Mouse (Mus musculus) limb, embryonic 14.5 days (tissue): ENCODE data around the gene Pde10a. TPM values are rescaled to one million over a fixed set of nuclear protein-coding genes. Genes with fewer than 3 reads are reported as not detected.

Experiments
- ATAC-seq: fragments of 200-750 bp; cut with Nextera tagmentation; 2 replicates; pipeline ENCODE4 v1.8.0; 2017; ENCODE audit warnings: low read depth, moderate number of reproducible peaks, moderate TSS enrichment; ENCODE audit not compliant: low FRiP score
- DNase-seq: peaks from one replicate; pipeline ENCODE4 v3.0.0-alpha.2; 2015; ENCODE audit warnings: low spot score
- H3K27ac ChIP-seq: fragments of 300-500 bp; sonication (generic); replicated peaks from 2 replicates; pipeline ENCODE4 v1.5.1; 2014; ENCODE audit warnings: low read depth, mild to moderate bottlenecking, low read length, moderate library complexity, mixed read lengths
- H3K27me3 ChIP-seq: fragments of 300-500 bp; sonication (generic); 2 replicates; pipeline ENCODE4 v1.6.1; 2014; ENCODE audit warnings: low read length, mixed read lengths; ENCODE audit not compliant: control insufficient read depth, insufficient read depth
- H3K36me3 ChIP-seq: fragments of 300-500 bp; sonication (generic); 2 replicates; pipeline ENCODE4 v1.6.1; 2014; ENCODE audit warnings: mild to moderate bottlenecking, low read length, moderate library complexity, mixed read lengths; ENCODE audit not compliant: control insufficient read depth, insufficient read depth
- H3K4me1 ChIP-seq: fragments of 300-500 bp; sonication (generic); 2 replicates; pipeline ENCODE4 v1.6.1; 2014; ENCODE audit warnings: antibody characterized with exemption, low read length, mixed read lengths; ENCODE audit not compliant: control insufficient read depth, insufficient read depth
- H3K4me2 ChIP-seq: fragments of 300-500 bp; sonication (generic); replicated peaks from 2 replicates; pipeline ENCODE4 v1.6.1; 2014; ENCODE audit warnings: low read depth, mild to moderate bottlenecking, low read length, moderate library complexity; ENCODE audit not compliant: severe bottlenecking
- H3K4me3 ChIP-seq: fragments of 300-500 bp; sonication (generic); replicated peaks from 2 replicates; pipeline ENCODE4 v1.5.1; 2014; ENCODE audit warnings: low read length
- H3K9ac ChIP-seq: fragments of 300-500 bp; sonication (generic); 2 replicates; pipeline ENCODE4 v1.6.1; 2014; ENCODE audit warnings: mild to moderate bottlenecking, low read depth, low read length, moderate library complexity; ENCODE audit not compliant: severe bottlenecking
- H3K9me3 ChIP-seq: fragments of 300-500 bp; sonication (generic); 2 replicates; pipeline ENCODE4 v1.6.1; 2016; ENCODE audit warnings: low read length; ENCODE audit not compliant: control insufficient read depth
- POLR2A ChIP-seq: fragments of 200-500 bp; IDR thresholded peaks from 2 replicates; pipeline ENCODE4 v1.8.0; 2012; ENCODE audit warnings: inconsistent platforms, mild to moderate bottlenecking, moderate library complexity, borderline replicate concordance; ENCODE audit not compliant: insufficient read depth, insufficient read length; ENCODE audit errors: extremely low read depth
- WGBS: fragments of 180-500 bp; shearing (Covaris S2); extraction: QIAGEN DNeasy Blood & Tissue Kit; methylation state at CpG from one replicate; pipeline ENCODE4 v1.1.7; 2014; 5-methylcytosine and 5-hydroxymethylcytosine counted together
- polyA plus RNA-seq, 2 experiments: library from polyadenylated mRNA; depleted of rRNA in 1 of 2; stranded (reverse) in 1 of 2; unstranded in 1 of 2; fragments of >200 nt; fragmentation: Nextera tagmentation in 1 of 2; extraction: Ambion mirVana in 1 of 2; gene quantifications; 2 replicates each; pipeline versions ENCODE4 v1.2.1 to v1.2.3; 2012 to 2014

Gene Pde10a
- polyA plus RNA-seq, 2 experiments, result 3.8 to 5.0 TPM

DNA sequence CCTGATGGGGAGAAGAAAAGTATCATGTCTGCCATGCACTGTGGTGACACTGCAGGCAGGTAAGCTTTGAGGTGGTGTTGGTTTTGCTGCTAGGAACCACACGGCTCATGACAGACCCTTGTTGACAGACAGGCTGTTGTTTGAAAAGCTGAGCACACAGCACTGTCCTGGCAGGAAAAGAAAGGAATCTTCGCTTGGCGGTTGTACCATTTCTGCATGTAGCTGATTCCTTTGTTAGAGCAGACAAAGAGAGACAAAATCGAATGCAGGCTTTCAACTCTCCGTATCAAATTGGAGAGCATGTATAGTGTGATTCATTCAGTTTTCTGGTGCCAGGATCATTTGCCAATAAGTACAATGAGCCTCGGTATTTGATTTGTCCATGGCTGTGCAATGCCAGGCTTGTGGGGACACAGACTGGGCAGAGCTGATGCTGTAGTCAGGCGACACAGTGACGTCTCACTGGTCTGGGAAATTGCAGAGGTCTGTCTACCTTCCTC lies 122.2 kb downstream of the Pde10a start:
- Histone ChIP-seq H3K27ac (no peak overlapping the region), H3K4me3 (no peak overlapping the region), H3K9ac (no peak overlapping the region), H3K4me1 (no peaks in the 10 kb centered on the region), H3K9me3 (no peaks in the 10 kb centered on the region), H3K4me2 (no peak overlapping the region), H3K36me3 (no peaks in the 10 kb centered on the region), H3K27me3 (no peaks in the 10 kb centered on the region)
- TF ChIP-seq POLR2A, result no peak
- no peak for DNase-seq
- 75% methylated on average over 8 of the region's 8 CpGs for WGBS
- ATAC-seq, result no peak

DNA sequence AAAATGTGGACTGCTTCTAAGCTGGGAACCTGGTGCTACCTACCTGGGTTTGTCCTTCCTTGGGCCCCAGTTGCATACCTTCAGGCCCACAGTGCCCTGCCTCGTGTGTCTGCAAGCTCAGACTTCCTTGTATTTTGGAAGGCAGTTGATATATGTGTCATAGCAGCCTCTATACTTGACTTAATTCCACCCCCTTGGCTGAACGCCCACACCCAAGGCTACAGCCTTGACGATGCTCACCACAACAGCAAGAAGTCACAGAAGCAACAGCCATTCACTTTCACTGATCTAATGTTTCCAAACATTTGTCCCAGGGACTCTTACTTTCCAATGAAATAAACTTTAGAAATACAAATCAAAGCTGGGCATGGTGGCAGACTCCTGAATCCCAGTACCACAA lies 123.1 kb downstream of the Pde10a start:
- no peaks in the 10 kb centered on the region for H3K4me1 ChIP-seq
- H3K27me3 ChIP-seq, result no peaks in the 10 kb centered on the region
- H3K36me3 ChIP-seq, result no peaks in the 10 kb centered on the region
- no peak for DNase-seq
- WGBS, result 71% methylated on average over 3 of the region's 3 CpGs
- no peak overlapping the region for H3K4me2 ChIP-seq
- no peak overlapping the region for H3K9ac ChIP-seq
- no peaks in the 10 kb centered on the region for H3K9me3 ChIP-seq
- TF ChIP-seq POLR2A, result no peak
- no peak for ATAC-seq
- H3K4me3 ChIP-seq, result no peak overlapping the region
- no peak overlapping the region for H3K27ac ChIP-seq

DNA sequence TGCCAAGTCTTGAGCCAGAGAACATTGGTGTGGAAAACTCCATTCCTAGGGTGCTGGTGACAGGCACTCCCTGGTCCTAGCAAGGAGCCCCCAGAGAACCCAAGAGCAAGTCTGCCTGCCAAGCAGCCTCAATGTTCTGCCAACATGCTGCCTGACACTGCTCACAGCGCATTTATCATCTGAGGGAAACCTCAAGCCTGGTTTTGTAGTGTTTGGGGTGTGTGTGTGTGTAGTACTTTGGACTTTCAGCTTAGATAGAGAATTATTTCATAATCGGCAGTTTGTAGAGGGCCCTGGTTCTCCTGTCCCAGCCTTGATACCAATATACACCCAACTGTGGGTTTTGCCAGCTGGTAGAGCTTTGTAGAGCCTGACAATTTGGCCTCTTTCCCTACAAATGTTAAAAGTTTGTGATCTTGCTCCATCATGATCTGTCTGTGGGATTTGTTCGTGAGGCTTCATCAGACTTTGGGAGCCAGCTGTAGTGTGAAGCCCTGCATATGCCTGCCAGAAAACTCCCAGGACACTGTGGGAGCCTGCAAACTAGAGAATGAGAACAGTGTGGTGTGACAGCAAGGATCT lies 127.6 kb downstream of the Pde10a start:
- Histone ChIP-seq H3K9ac (no peak overlapping the region), H3K4me2 (no peak overlapping the region), H3K4me1 (no peaks in the 10 kb centered on the region), H3K36me3 (no peaks in the 10 kb centered on the region), H3K4me3 (no peak overlapping the region), H3K27ac (no peak overlapping the region), H3K9me3 (no peaks in the 10 kb centered on the region), H3K27me3 (no peaks in the 10 kb centered on the region)
- no peak for TF ChIP-seq POLR2A
- 89% methylated on average over 3 of the region's 3 CpGs for WGBS
- no peak for ATAC-seq
- DNase-seq, result no peak

DNA sequence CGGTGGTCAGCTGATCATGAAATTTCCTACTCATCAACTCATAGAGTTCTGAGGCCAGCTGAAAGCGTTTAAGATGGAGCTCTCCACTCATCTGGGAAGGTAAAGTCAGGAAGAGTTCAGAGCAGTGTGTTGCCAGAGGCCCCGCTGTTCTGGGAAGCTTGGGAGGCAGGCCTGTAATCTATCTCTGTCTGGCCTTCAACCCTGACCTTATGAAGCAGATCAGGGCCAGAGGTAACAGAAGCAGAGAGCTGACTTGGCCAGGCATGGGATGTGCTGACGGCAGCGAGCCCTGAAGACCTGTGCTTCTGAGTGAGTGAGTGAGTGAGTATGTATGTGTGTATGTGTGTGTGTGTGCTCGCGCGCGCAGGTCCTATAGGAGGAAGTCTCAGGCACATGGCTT lies 132.5 kb downstream of the Pde10a start:
- no peak overlapping the region for H3K9ac ChIP-seq
- no peaks in the 10 kb centered on the region for H3K9me3 ChIP-seq
- H3K4me2 ChIP-seq, result no peak overlapping the region
- TF ChIP-seq POLR2A, result no peak
- no peak for ATAC-seq
- H3K4me1 ChIP-seq, result no peaks in the 10 kb centered on the region
- DNase-seq, result no peak
- no peak overlapping the region for H3K4me3 ChIP-seq
- H3K27ac ChIP-seq, result no peak overlapping the region
- H3K36me3 ChIP-seq, result no peaks in the 10 kb centered on the region
- H3K27me3 ChIP-seq, result no peaks in the 10 kb centered on the region
- WGBS, result 62% methylated on average over 9 of the region's 9 CpGs

DNA sequence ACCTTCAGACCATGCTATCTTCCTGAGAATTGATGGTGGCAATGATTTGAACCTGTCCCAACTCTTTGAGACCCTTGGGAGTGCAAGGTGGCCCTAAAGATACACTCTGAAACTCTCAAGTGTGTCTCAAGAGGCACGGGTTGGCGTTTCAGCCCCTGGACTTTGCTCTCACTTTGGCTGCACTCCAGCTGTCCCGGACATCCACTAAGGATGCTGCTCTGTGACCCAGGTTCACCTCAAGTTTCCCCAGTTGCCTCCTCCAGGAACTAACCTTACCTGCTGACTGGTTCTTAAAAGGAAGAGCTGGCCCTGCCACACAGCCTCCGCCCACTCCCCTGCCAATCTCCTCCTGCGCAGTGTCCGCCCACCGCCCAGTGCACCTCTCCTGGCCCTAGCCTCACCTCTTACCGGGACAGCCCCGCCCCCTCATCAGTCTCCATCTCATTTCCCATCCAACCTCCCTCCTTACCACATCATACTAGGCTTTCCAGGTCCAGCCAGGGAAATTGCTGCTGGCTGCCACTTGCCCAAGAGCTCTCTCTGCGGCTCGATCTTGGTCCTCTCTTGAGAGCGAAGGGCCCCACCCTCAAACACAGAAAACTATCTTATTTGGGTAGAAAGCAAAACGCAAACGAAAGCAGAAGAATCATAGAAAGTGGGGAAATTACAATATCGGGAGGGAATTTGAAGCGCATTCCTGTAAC lies 133.7 kb downstream of the Pde10a start:
- Histone ChIP-seq H3K36me3 (no peaks in the 10 kb centered on the region), H3K9me3 (no peaks in the 10 kb centered on the region), H3K27me3 (no peaks in the 10 kb centered on the region), H3K4me3 (no peak overlapping the region), H3K4me1 (no peaks in the 10 kb centered on the region), H3K27ac (no peak overlapping the region), H3K9ac (no peak overlapping the region), H3K4me2 (no peak overlapping the region)
- TF ChIP-seq POLR2A, result no peak
- 68% methylated on average over 16 of the region's 16 CpGs for WGBS
- no peak for DNase-seq
- ATAC-seq, result no peak
